Mouse (Mus musculus) heart, embryonic 13.5 days (tissue): ENCODE data around the gene Hist1h2bm. TPM values are rescaled to one million over a fixed set of nuclear protein-coding genes. Genes with fewer than 3 reads are reported as not detected.
"Not testable (repeated sequence)": the region's sequence is repeated elsewhere in the genome, so short reads cannot be mapped to it uniquely, and the experiment has no call there.

ENCODE experiments used
- ATAC-seq: fragments of 200-750 bp; cut with Nextera tagmentation; 2 replicates; pipeline ENCODE4 v1.8.0; 2017; ENCODE audit warnings: moderate TSS enrichment; ENCODE audit not compliant: insufficient number of reproducible peaks, low FRiP score, low TSS enrichment; ENCODE audit errors: extremely low read depth
- H3K27ac ChIP-seq: fragments of 300-500 bp; sonication (generic); replicated peaks from 2 replicates; pipeline ENCODE4 v1.5.1; 2015; ENCODE audit warnings: moderate library complexity, mild to moderate bottlenecking, inconsistent platforms
- H3K27me3 ChIP-seq: fragments of 300-500 bp; sonication (generic); replicated peaks from 2 replicates; pipeline ENCODE4 v1.6.1; 2015; ENCODE audit warnings: mild to moderate bottlenecking, inconsistent platforms
- H3K36me3 ChIP-seq: fragments of 300-500 bp; sonication (generic); 2 replicates; pipeline ENCODE4 v1.6.1; 2015; ENCODE audit warnings: mild to moderate bottlenecking, inconsistent platforms
- H3K4me1 ChIP-seq: fragments of 300-500 bp; sonication (generic); 2 replicates; pipeline ENCODE4 v1.6.1; 2015; ENCODE audit warnings: inconsistent platforms
- H3K4me2 ChIP-seq: fragments of 300-500 bp; sonication (generic); 2 replicates; pipeline ENCODE4 v1.6.1; 2015; ENCODE audit warnings: inconsistent platforms, mild to moderate bottlenecking, moderate library complexity
- H3K4me3 ChIP-seq: fragments of 300-500 bp; sonication (generic); 2 replicates; pipeline ENCODE4 v1.5.1; 2015; ENCODE audit warnings: moderate library complexity, mild to moderate bottlenecking, inconsistent platforms
- H3K9ac ChIP-seq: fragments of 300-500 bp; sonication (generic); 2 replicates; pipeline ENCODE4 v1.6.1; 2015; ENCODE audit warnings: inconsistent platforms, mild to moderate bottlenecking, moderate library complexity
- H3K9me3 ChIP-seq: fragments of 300-500 bp; sonication (generic); 2 replicates; pipeline ENCODE4 v1.6.1; 2016; ENCODE audit warnings: inconsistent platforms
- WGBS: fragments of 180-500 bp; shearing (Covaris S2); methylation state at CpG from one replicate; pipeline ENCODE4 v1.1.7; 2015; ENCODE audit warnings: mixed read lengths; 5-methylcytosine and 5-hydroxymethylcytosine counted together
- microRNA-seq: library from miRNA; unstranded; fragments of <30 nt; microRNA quantifications from one replicate; pipeline ENCODE4, GENCODE M21; 2016
- polyA plus RNA-seq: library from polyadenylated mRNA; unstranded; fragments of >200 nt; fragmentation: Nextera tagmentation; extraction: Ambion mirVana; gene quantifications from 2 replicates; pipeline ENCODE4 v1.2.1, GENCODE M21; 2015

The Hist1h2bm gene
- polyA plus RNA-seq, 1 experiment from 2014 or later = 1.5 TPM

GRCm38 (mm10) chr13:21753524-21754285 is 31.9 kb downstream of the Hist1h2bm start, which contains the start of the genes Hist1h2ak and Hist1h2bn:
TSS of gene Hist1h2ak (minus strand) at chr13:21753827.
TSS of gene Hist1h2bn (plus strand) at chr13:21754123.
- H3K4me3 ChIP-seq = peak within 1 kb of the TSS; percentile 58
- peaks cover 51% of the 10 kb centered on the region for H3K4me1 ChIP-seq
- WGBS = under 1% methylated on average over 48 of the region's 50 CpGs
- not testable (repeated sequence) for H3K27me3 ChIP-seq, H3K36me3 ChIP-seq, H3K9me3 ChIP-seq
- peak; percentile 81 for ATAC-seq
- H3K27ac ChIP-seq = peak within 1 kb of the TSS; percentile 93
- peak within 1 kb of the TSS; percentile 81 for H3K4me2 ChIP-seq
- peak within 1 kb of the TSS; percentile 84 for H3K9ac ChIP-seq

- H3K9ac ChIP-seq = peak overlapping the region; percentile 84
- not testable (repeated sequence) for H3K9me3 ChIP-seq, H3K27me3 ChIP-seq, ATAC-seq, H3K36me3 ChIP-seq
- WGBS = 0% methylated on average over 23 of the region's 26 CpGs
- peaks cover 44% of the 10 kb centered on the region for H3K4me1 ChIP-seq
- H3K4me3 ChIP-seq = peak overlapping the region; percentile 58
- H3K27ac ChIP-seq = peak overlapping the region; percentile 93
- H3K4me2 ChIP-seq = peak overlapping the region; percentile 81
Measured at GRCm38 (mm10) chr13:21754294-21755001, 32.6 kb downstream of the Hist1h2bm start.

GRCm38 (mm10) chr13:21755707-21756106 is 33.9 kb downstream of the Hist1h2bm start:
- H3K9me3 ChIP-seq = no peaks in the 10 kb centered on the region
- peak overlapping the region; percentile 58 for H3K4me3 ChIP-seq
- no peaks in the 10 kb centered on the region for H3K27me3 ChIP-seq
- H3K4me2 ChIP-seq = peak overlapping the region; percentile 81
- no peaks in the 10 kb centered on the region for H3K36me3 ChIP-seq
- 82% methylated on average over 1 of the region's 1 CpGs for WGBS
- ATAC-seq = no peak
- no peak overlapping the region for H3K27ac ChIP-seq
- peaks cover 38% of the 10 kb centered on the region for H3K4me1 ChIP-seq
- peak overlapping the region; percentile 66; the same call in 1 of the 2 replicates for H3K9ac ChIP-seq

Small RNAs within 50 kb of the gene (microRNA-seq; reads per million reads assigned to microRNA genes)
- gene Gm44357 (not detected), gene Gm44367 (not detected), gene Gm44454 (not detected)

Other genes with a start within 250 kb of the Hist1h2bm start
- gene Zkscan4, start 243.1 kb upstream of the Hist1h2bm start, polyA plus RNA-seq = 1.4 and 2.0 TPM in 2 replicates
- not detected in 2 replicates for gene Gm10065, start 242.6 kb upstream of the Hist1h2bm start, polyA plus RNA-seq
- gene AK157302, start 226.8 kb upstream of the Hist1h2bm start, polyA plus RNA-seq = 0.45 and 0.87 TPM in 2 replicates
- 14.7 and 20.9 TPM in 2 replicates for gene Gm11273, start 220.6 kb upstream of the Hist1h2bm start, polyA plus RNA-seq
- gene Zkscan8, start 190.9 kb upstream of the Hist1h2bm start, polyA plus RNA-seq = 3.8 and 4.8 TPM in 2 replicates
- not detected in 2 replicates for gene Olfr1366, start 179.2 kb upstream of the Hist1h2bm start, polyA plus RNA-seq
- not detected in 2 replicates for gene Olfr1535, start 162.2 kb upstream of the Hist1h2bm start, polyA plus RNA-seq
- gene Olfr1364, start 140.3 kb upstream of the Hist1h2bm start, polyA plus RNA-seq = not detected in 2 replicates
- not detected in 2 replicates for gene Olfr1362, start 108.0 kb upstream of the Hist1h2bm start, polyA plus RNA-seq
- gene Olfr11, start 79.5 kb upstream of the Hist1h2bm start, polyA plus RNA-seq = not detected in 2 replicates
- gene Olfr1361, start 58.7 kb upstream of the Hist1h2bm start, polyA plus RNA-seq = not detected in 2 replicates
- gene Olfr1360, start 44.6 kb upstream of the Hist1h2bm start, polyA plus RNA-seq = not detected in 2 replicates
- gene Olfr1359, start 23.9 kb upstream of the Hist1h2bm start, polyA plus RNA-seq = not detected in 2 replicates
- gene Hist1h2bl, start 5.9 kb upstream of the Hist1h2bm start, polyA plus RNA-seq = 1.9 TPM in 1 of 2 replicates, not detected in the other
- gene Hist1h2ai, start 5.6 kb upstream of the Hist1h2bm start, polyA plus RNA-seq = 9.8 and 10.5 TPM in 2 replicates
- gene Hist1h3h, start 4.4 kb upstream of the Hist1h2bm start, polyA plus RNA-seq = 0.62 and 2.3 TPM in 2 replicates
- 0.45 and 0.96 TPM in 2 replicates for gene Hist1h4j, start 13.0 kb downstream of the Hist1h2bm start, polyA plus RNA-seq
- 1.3 TPM in 1 of 2 replicates, not detected in the other for gene Hist1h4k, start 28.5 kb downstream of the Hist1h2bm start, polyA plus RNA-seq
- 9.5 and 15.8 TPM in 2 replicates for gene Hist1h2ak, start 31.8 kb downstream of the Hist1h2bm start, polyA plus RNA-seq
- gene Hist1h2bn, start 32.1 kb downstream of the Hist1h2bm start, polyA plus RNA-seq = 1.4 and 3.5 TPM in 2 replicates
- gene Hist1h1b, start 58.6 kb downstream of the Hist1h2bm start, polyA plus RNA-seq = 13.1 and 13.2 TPM in 2 replicates
- gene Hist1h3i, start 61.3 kb downstream of the Hist1h2bm start, polyA plus RNA-seq = 63.6 and 66.6 TPM in 2 replicates
- gene Hist1h2an, start 65.2 kb downstream of the Hist1h2bm start, polyA plus RNA-seq = 1.2 and 6.6 TPM in 2 replicates
- gene Hist1h2bp, start 65.4 kb downstream of the Hist1h2bm start, polyA plus RNA-seq = 0.37 and 0.49 TPM in 2 replicates
- 8.4 and 10.2 TPM in 2 replicates for gene Hist1h2bq, start 88.2 kb downstream of the Hist1h2bm start, polyA plus RNA-seq
- not detected in 2 replicates for gene Hist1h2ao, start 88.4 kb downstream of the Hist1h2bm start, polyA plus RNA-seq
- gene Hist1h4m, start 89.7 kb downstream of the Hist1h2bm start, polyA plus RNA-seq = not detected in 2 replicates
- gene Hist1h4n, start 110.2 kb downstream of the Hist1h2bm start, polyA plus RNA-seq = 11.2 and 15.6 TPM in 2 replicates
- gene Hist1h2ap, start 111.5 kb downstream of the Hist1h2bm start, polyA plus RNA-seq = 1,655 and 1,669 TPM in 2 replicates
- 9.2 and 10.8 TPM in 2 replicates for gene Hist1h2br, start 111.7 kb downstream of the Hist1h2bm start, polyA plus RNA-seq
- gene Zfp184, start 223.1 kb downstream of the Hist1h2bm start, polyA plus RNA-seq = 5.2 and 6.3 TPM in 2 replicates